Mouse (Mus musculus): ENCODE results near the gene Gm17402.

DNA sequence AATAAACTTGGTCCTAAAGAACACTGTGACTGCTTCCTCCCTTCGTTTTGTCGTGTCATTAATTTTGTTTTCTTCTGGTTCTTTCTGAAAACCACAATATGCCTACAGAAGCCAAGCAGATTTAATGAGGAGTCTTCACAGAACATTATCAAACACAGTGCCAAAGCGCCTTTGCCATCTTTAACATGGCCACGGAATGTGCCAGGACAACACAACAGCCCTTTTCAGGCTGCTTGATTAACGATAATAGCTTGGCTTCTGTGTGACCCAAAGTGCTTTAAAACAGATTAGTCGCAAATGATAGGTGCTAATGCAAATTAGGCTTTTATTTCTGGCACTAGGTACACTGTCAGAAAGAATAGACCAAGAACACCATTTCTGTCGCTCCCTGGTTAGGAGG lies 16.6 kb downstream of the Gm17402 start:
- no peak for TF ChIP-seq TAL1 (conservative IDR thresholded peaks at IDR 0.05; ENCODE audit: low read depth, low read length)
- no peak for TF ChIP-seq CTCF (IDR thresholded peaks at IDR 0.05; ENCODE audit: low read depth, low read length)
- TF ChIP-seq GATA1 (IDR thresholded peaks at IDR 0.05; ENCODE audit: borderline replicate concordance, low read length), result no peak
- no peak for TF ChIP-seq GATA2 (IDR thresholded peaks at IDR 0.05; ENCODE audit: borderline replicate concordance, low read depth, low read length)

All from G1E (cell line).